Mouse (Mus musculus): Measurements from ENCODE around the gene Clk2.
A peak's percentile ranks its signal among the peaks of the same experiment; 100 is the strongest.
"Not testable (repeated sequence)": the region's sequence is repeated elsewhere in the genome, so short reads cannot be mapped to it uniquely, and the experiment has no call there.

Gene Clk2

DNA sequence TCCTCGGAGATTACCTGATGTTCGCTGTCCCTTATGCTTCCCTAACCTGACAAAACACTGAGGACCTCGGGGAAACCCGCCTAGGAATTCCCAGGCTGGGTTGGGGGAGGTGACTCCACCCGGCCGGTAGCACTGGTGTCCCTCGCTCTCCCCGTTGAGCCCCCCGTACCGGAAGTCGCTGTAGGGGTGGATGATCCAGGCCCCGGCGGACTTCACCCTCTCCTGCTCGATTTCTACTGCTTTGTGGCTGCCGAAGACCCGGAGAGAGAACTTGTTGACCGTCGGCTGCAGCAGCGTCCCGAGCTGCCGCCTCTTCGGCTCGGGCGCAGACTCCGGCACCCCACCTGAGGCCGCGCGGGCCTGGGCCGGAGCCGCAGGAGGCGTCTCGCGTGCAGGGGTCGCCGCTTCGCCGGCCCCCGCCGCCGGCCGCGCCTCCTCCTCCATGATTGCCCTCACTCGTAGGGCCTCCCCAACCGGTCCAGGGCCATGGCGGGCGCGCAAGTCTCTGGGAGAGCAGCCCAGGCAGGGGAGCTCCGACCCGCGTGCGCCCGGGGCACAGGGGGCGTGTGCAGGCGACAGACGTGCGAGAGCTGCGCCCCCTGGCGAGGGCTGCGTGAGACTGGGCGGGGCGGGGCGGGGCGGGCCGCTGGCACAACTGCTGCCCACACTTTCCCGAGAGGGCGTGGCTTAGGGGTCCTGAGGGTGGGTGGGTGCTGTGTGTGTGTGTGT, 4.8 kb upstream of the Clk2 start, which contains the start of gene Hcn3:
TSS of gene Hcn3 (minus strand) at position 581 of the 729 bp plus-strand sequence.
- DNase-seq (ENCODE audit: extremely low spot score, low read depth, low spot score): no peak

GRCm38 (mm10) chr3:89161207-89161606, 3.4 kb upstream of the Clk2 start:
- not testable (repeated sequence) for DNase-seq (ENCODE audit: extremely low spot score, low read depth, low spot score)

GRCm38 (mm10) chr3:89161786-89162185, 2.8 kb upstream of the Clk2 start:
- no peak for DNase-seq (ENCODE audit: extremely low spot score, low read depth, low spot score)

DNA sequence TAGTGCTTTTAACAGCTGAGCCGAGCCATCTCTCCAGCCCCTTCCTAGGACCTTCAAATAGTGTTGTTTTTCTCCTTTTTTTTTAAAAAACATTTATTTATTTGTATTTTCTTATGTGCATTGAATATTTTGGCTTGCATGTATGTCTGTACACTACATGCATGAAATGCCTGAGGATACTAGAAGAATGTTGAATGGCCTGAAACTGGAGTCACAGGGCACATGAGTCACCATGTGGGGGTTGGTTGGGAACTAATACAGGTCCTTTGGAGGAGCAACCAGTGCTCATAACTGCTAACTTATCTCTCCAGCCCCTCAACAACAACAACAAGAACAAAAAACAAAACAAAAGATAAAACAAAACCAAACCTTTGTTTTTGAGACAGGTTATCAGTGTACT, 1.5 kb upstream of the Clk2 start:
- no peak for DNase-seq (ENCODE audit: extremely low spot score, low read depth, low spot score)

- DNase-seq (ENCODE audit: extremely low spot score, low read depth, low spot score): no peak
Measured at GRCm38 (mm10) chr3:89163643-89164245, 851 bp upstream of the Clk2 start.

GRCm38 (mm10) chr3:89165268-89165870, 774 bp downstream of the Clk2 start:
- DNase-seq (ENCODE audit: extremely low spot score, low read depth, low spot score): no peak

- DNase-seq (ENCODE audit: extremely low spot score, low read depth, low spot score): no peak
Measured at GRCm38 (mm10) chr3:89166945-89167344, 2.4 kb downstream of the Clk2 start.

GRCm38 (mm10) chr3:89174844-89175243, 10.2 kb downstream of the Clk2 start:
- DNase-seq (ENCODE audit: extremely low spot score, low read depth, low spot score): no peak

DNA sequence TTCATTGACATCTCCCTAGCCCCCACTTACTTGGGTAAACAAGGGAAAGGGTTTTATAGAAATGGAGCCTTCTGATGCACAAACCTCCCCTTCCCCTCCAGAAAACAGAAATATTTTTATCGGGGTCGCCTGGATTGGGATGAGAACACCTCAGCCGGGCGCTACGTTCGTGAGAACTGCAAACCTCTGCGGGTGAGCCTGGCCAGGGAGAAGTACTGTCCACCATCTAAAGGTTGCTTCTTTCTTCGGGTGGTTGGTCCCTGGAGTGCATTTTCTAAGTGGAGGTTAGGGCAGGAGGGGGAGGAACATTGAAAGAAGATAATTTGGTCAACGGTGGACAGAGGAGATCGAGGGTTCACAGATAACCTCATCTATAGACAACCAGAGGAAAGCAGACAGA, 10.9 kb downstream of the Clk2 start:
- no peak for DNase-seq (ENCODE audit: extremely low spot score, low read depth, low spot score)

DNA sequence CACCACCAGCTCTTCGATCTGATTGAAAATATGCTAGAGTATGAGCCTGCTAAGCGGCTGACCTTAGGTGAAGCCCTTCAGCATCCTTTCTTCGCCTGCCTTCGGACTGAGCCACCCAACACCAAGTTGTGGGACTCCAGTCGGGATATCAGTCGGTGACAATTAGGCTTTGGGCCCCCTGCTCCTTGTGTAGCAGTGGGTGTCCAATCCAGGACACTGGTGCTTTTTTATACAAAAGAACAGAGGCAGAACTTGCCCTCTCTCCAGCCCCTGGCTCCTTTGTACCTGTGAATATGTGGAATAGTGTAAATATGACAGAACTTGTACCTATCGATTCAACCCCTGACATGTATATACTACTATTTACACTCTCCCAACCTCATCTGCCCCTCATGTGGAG, 11.8 kb downstream of the Clk2 start:
- no peak for DNase-seq (ENCODE audit: extremely low spot score, low read depth, low spot score)

DNA sequence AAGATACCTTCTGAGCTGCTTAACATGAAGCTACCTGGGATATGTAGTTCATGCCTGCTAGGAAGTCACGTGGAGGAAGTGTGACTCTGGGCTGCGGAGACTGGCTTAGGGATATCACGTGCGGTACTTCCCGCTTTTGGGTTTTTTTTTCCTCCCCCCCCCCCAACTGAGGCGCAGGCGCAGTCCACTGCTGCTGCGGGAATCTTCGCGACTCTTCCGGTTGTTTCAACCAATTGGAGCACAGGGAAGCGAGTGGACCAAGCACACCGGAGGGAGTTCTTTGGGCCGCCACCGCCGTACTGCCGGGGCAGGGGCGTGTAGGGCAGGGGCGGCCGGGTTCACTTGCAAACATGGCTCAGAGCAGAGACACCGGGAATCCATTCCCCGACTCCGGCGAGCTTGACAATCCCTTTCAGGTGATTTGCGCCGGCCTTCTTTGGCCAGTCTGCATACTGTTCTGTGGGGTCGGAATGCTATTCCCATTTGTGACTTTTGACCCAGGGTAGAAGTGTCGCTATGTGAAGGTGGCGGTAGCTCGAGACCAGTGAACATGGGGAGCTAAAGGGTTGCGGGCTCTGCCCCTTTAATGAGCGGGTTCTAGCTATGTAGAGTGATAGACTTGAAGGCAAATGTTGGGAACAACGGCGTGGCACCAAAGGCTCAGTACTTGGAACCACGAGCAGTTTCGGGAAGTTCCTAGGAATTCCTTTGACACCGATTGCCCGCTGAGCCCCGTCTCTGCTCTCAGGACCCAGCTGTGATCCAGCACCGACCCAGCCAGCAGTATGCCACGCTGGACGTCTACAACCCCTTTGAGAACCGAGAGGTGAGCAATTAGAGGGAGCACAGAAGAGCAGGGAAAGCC, 12.9 kb downstream of the Clk2 start, which contains the start of gene Scamp3:
TSS of gene Scamp3 (plus strand) at position 232 of the 865 bp plus-strand sequence.
- DNase-seq (ENCODE audit: extremely low spot score, low read depth, low spot score): peak; percentile 91

GRCm38 (mm10) chr3:89178107-89178385, 13.5 kb downstream of the Clk2 start:
- no peak for DNase-seq (ENCODE audit: extremely low spot score, low read depth, low spot score)

- DNase-seq (ENCODE audit: extremely low spot score, low read depth, low spot score): no peak
Measured at GRCm38 (mm10) chr3:89179056-89179455, 14.5 kb downstream of the Clk2 start.

GRCm38 (mm10) chr3:89181749-89182500, 17.3 kb downstream of the Clk2 start:
- no peak for DNase-seq (ENCODE audit: extremely low spot score, low read depth, low spot score)

- no peak for DNase-seq (ENCODE audit: extremely low spot score, low read depth, low spot score)
Measured at GRCm38 (mm10) chr3:89182531-89183057, 18.0 kb downstream of the Clk2 start.

GRCm38 (mm10) chr3:89183058-89183958, 18.7 kb downstream of the Clk2 start, which contains the start of gene Fam189b:
Fam189b (plus strand) TSS chr3:89183143.
- no peak for DNase-seq (ENCODE audit: extremely low spot score, low read depth, low spot score)

- no peak for DNase-seq (ENCODE audit: extremely low spot score, low read depth, low spot score)
Measured at GRCm38 (mm10) chr3:89183959-89184315, 19.3 kb downstream of the Clk2 start.

DNA sequence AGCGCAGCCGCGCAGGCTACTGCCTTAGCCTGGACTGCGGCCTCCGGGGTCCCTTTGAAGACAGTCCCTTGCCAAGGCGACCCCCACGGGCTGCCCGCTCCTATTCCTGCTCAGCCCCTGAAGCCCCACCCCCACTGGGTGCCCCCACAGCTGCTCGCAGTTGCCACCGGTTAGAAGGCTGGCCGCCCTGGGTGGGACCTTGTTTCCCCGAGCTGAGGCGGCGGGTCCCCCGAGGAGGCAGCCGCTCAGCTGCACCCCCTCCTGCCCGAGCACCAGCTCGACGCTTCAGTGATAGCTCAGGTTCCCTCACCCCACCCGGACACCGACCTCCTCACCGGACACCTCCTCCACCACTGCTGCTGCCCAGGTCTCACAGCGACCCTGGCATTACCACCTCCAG, 22.6 kb downstream of the Clk2 start:
- DNase-seq (ENCODE audit: extremely low spot score, low read depth, low spot score): no peak

DNA sequence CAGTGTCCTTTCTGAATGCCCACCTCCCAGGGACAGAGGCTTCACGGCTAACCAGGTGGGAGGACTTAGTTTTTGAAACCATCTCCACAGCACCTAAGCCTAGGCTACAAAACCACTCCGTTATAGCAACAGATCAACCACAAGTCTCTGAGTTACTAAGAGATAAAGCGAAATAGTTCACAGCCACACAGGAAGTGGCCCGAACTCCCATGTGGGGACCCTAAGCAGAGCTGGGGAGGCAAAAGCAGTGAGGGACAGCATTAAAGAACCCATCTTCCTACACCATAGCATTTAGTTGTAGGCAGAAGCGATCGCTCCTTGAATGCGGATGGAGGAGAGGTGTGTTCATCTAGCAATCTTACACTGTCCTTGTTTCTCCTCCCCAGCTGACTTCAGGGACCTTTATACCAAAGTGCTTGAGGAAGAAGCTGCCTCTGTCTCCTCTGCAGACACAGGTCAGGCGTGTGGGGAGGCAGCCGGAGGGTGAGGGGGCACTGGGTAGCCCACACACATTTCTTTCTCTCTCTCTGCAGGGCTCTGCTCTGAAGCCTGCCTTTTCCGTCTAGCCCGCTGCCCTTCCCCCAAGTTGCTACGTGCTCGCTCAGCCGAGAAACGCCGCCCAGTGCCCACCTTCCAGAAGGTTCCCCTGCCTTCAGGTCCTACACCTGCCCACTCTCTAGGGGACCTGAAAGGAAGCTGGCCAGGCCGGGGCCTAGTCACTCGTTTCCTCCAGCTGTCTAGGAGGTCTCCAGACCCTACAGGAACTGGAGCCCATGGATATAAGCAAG, 23.3 kb downstream of the Clk2 start:
- no peak for DNase-seq (ENCODE audit: extremely low spot score, low read depth, low spot score)
